8 mouse cellular contexts compared by ENCODE assay signal in the genomic region with DNA sequence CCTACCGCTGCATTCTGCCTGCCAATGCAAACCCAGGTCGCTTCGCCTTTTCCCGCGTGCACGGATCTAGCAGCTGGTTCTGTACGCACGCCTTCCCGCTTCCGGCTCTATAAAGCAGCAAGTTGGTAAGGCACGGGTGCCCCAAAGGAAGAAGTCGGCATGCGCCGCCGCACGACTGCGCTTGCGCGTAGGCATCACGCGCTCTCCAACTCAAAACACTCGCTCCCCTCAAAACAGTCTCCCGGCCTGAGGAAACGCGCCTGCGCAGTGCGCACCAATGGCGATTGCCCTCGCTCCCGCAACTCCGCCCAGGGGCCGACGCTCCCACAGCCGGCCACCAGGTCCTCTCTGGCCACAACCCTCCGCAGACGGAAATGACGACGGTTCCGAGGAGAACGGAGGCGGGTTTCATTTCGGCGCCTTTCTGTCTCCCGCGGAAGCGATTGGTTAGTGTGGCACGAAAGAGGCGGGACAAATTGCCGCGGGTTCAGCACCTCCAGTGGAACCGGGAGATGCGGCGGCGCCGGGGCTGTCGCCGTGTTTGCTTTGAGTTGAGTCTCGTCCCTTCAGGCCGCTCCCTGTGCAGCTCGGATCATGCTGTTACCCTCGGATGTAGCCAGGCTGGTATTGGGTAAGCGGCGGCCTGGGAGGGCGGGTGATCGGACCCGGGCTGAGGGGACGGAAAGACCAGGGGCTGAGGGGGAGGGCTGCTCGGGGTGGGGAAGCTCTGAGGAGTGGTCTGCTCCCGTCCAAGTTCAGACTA. TPM values are rescaled to one million over a fixed set of nuclear protein-coding genes. Genes with fewer than 3 reads are reported as not detected.
DNase-seq lines count a peak whose midpoint lies in the region; ATAC-seq and TF ChIP-seq lines count a peak whose summit lies in the region.

A gene (minus strand): TSS at position 183 of the 763 bp plus-strand sequence.
A gene (plus strand): TSS at position 490 of the 763 bp plus-strand sequence.

- H3K4me3 ChIP-seq in G1E (ENCODE audit: low read depth, low read length), result peak within 1 kb of the TSS; percentile 89
- H3K4me3 ChIP-seq in forebrain, embryonic 16.5 days (replicated peaks; ENCODE audit: low read length), result peak within 1 kb of the TSS; percentile 87
- peak within 1 kb of the TSS; percentile 85 for H3K4me3 ChIP-seq in layer of hippocampus, adult 2 months
- peak within 1 kb of the TSS; percentile 89 for H3K4me3 ChIP-seq in lung, embryonic 14.5 days (ENCODE audit: low read depth, low read length)
- H3K4me3 ChIP-seq in olfactory bulb, adult 2 months (ENCODE audit: insufficient read depth, low read depth, low read length), result peak within 1 kb of the TSS; percentile 85
- H3K4me3 ChIP-seq in thymus, adult 2 months (ENCODE audit: control insufficient read depth, insufficient read depth, low read length), result peak within 1 kb of the TSS; percentile 62

- intact Hi-C loops in heart, postnatal 36 days (cut with DNase I), result loop anchor here (5.0 kb wide), 3 partner anchors 76 to 289 kb away; a partner anchor contains a TSS

- peak; percentile 92 for ATAC-seq in G1E (ENCODE audit: extremely low read depth, insufficient number of reproducible peaks, low FRiP score, poor library complexity, severe bottlenecking)
- peak; percentile 99 for ATAC-seq in forebrain, embryonic 16.5 days
- ATAC-seq in lung, embryonic 14.5 days (ENCODE audit: insufficient read depth), result peak; percentile 99

- H3K4me2 ChIP-seq in forebrain, embryonic 16.5 days (ENCODE audit: low read length), result peak within 1 kb of the TSS; percentile 98
- peak within 1 kb of the TSS; percentile 78 for H3K4me2 ChIP-seq in lung, embryonic 14.5 days

- no peaks in the 10 kb centered on the region for H3K27me3 ChIP-seq in G1E (ENCODE audit: insufficient read depth, low read length)
- no peaks in the 10 kb centered on the region for H3K27me3 ChIP-seq in forebrain, embryonic 16.5 days (replicated peaks; ENCODE audit: control insufficient read depth, insufficient read depth, low read length)
- H3K27me3 ChIP-seq in lung, embryonic 14.5 days (ENCODE audit: insufficient read depth, low read length), result no peaks in the 10 kb centered on the region
- H3K27me3 ChIP-seq in thymus, adult 2 months (ENCODE audit: control insufficient read depth, insufficient read depth, low read length), result no peaks in the 10 kb centered on the region

- WGBS in forebrain, embryonic 16.5 days, result under 1% methylated on average over 69 of the region's 69 CpGs
- WGBS in lung, embryonic 14.5 days, result under 1% methylated on average over 69 of the region's 69 CpGs
- WGBS in olfactory bulb, adult 2 months, result under 1% methylated on average over 69 of the region's 69 CpGs
- under 1% methylated on average over 69 of the region's 69 CpGs for WGBS in thymus, adult 2 months

- H3K9me3 ChIP-seq in G1E (replicated peaks), result no peaks in the 10 kb centered on the region
- H3K9me3 ChIP-seq in forebrain, embryonic 16.5 days (ENCODE audit: control insufficient read depth, low read length), result no peaks in the 10 kb centered on the region
- no peaks in the 10 kb centered on the region for H3K9me3 ChIP-seq in lung, embryonic 14.5 days (ENCODE audit: low read depth, low read length)

- peak within 1 kb of the TSS; percentile 83 for H3K9ac ChIP-seq in forebrain, embryonic 16.5 days (replicated peaks; ENCODE audit: low read depth, low read length)
- peak within 1 kb of the TSS; percentile 81 for H3K9ac ChIP-seq in lung, embryonic 14.5 days

- peaks cover 22% of the 10 kb centered on the region for H3K36me3 ChIP-seq in G1E (replicated peaks)
- H3K36me3 ChIP-seq in forebrain, embryonic 16.5 days (ENCODE audit: control insufficient read depth, insufficient read depth), result peaks cover 2% of the 10 kb centered on the region; the same call in 1 of the 2 replicates
- H3K36me3 ChIP-seq in lung, embryonic 14.5 days (ENCODE audit: insufficient read depth), result peaks cover 4% of the 10 kb centered on the region; the same call in 1 of the 2 replicates
- no peaks in the 10 kb centered on the region for H3K36me3 ChIP-seq in thymus, adult 2 months (ENCODE audit: control insufficient read depth, insufficient read depth, low read length)

- peak within 1 kb of the TSS; percentile 91 for H3K27ac ChIP-seq in forebrain, embryonic 16.5 days (ENCODE audit: low read length)
- H3K27ac ChIP-seq in layer of hippocampus, adult 2 months, result peak within 1 kb of the TSS; percentile 89
- H3K27ac ChIP-seq in lung, embryonic 14.5 days (ENCODE audit: low read depth), result peak within 1 kb of the TSS; percentile 95
- peak within 1 kb of the TSS; percentile 47; the same call in 1 of the 2 replicates for H3K27ac ChIP-seq in olfactory bulb, adult 2 months (ENCODE audit: insufficient read depth, low read depth, low read length)
- peak within 1 kb of the TSS; percentile 72 for H3K27ac ChIP-seq in thymus, adult 2 months (ENCODE audit: control insufficient read depth, insufficient read depth, low read length)

- H3K4me1 ChIP-seq in G1E (ENCODE audit: insufficient read depth, low read depth, low read length), result peaks cover 30% of the 10 kb centered on the region
- peaks cover 20% of the 10 kb centered on the region for H3K4me1 ChIP-seq in forebrain, embryonic 16.5 days (replicated peaks; ENCODE audit: control insufficient read depth, insufficient read depth, low read length)
- H3K4me1 ChIP-seq in lung, embryonic 14.5 days (ENCODE audit: insufficient read depth), result peaks cover 6% of the 10 kb centered on the region; the same call in 1 of the 2 replicates
- 0 out of 2 replicates have a peak, but pooled peaks cover 2% of the 10 kb centered on the region for H3K4me1 ChIP-seq in olfactory bulb, adult 2 months (ENCODE audit: control insufficient read depth, insufficient read depth, low read length)
- peaks cover 2% of the 10 kb centered on the region for H3K4me1 ChIP-seq in thymus, adult 2 months (replicated peaks; ENCODE audit: control insufficient read depth, insufficient read depth, low read length)

- TF ChIP-seq CTCF in G1E (IDR thresholded peaks at IDR 0.05; ENCODE audit: low read depth, low read length), result no peak
- peak; percentile 69 for TF ChIP-seq CTCF in layer of hippocampus, adult 2 months (conservative IDR thresholded peaks at IDR 0.05)
- peak; percentile 49 for TF ChIP-seq CTCF in lung, embryonic 14.5 days (IDR thresholded peaks at IDR 0.05; ENCODE audit: low read depth)
- no peak for TF ChIP-seq CTCF in olfactory bulb, adult 2 months (IDR thresholded peaks at IDR 0.05; ENCODE audit: insufficient read depth, low read depth, low read length)
- TF ChIP-seq CTCF in thymus, adult 2 months (IDR thresholded peaks at IDR 0.05; ENCODE audit: borderline replicate concordance, control insufficient read depth, extremely low read depth, insufficient read depth, low read length, poor library complexity), result peak; percentile 61; the same call in 1 of the 2 replicates

- TF ChIP-seq POLR2A in olfactory bulb, adult 2 months (IDR thresholded peaks at IDR 0.05; ENCODE audit: insufficient read depth, low read depth, low read length), result peak; percentile 31
- peak; percentile 69 for TF ChIP-seq POLR2A in thymus, adult 2 months (IDR thresholded peaks at IDR 0.05; ENCODE audit: control insufficient read depth, extremely low read depth, insufficient read depth, low read length, poor library complexity)

- DNase-seq in G1E (ENCODE audit: low spot score), result peak; percentile 96
- peak; percentile 100 for DNase-seq in cerebellum, adult 18-20 months
- DNase-seq in heart, postnatal 36 days, result peak; percentile 98
- DNase-seq in layer of hippocampus, adult 2 months (ENCODE audit: low spot score in 2 of 2), result peak; percentile 99 to 100
- DNase-seq in lung, embryonic 14.5 days, result peak; percentile 100
- DNase-seq in thymus, adult 2 months, result peak; percentile 98

RNA-seq across cellular contexts. Expression of the first gene that starts in this region (rescaled TPM):
- total RNA-seq in G1E (2014; fragmentation: Nextera tagmentation) (77.4 and 78.2 TPM in 2 replicates), G1E (2017) (49.0 and 51.8 TPM in 2 replicates)
- 1.1 and 1.4 TPM in 2 replicates for polyA plus RNA-seq in G1E (2012)
- 12.9 and 14.0 TPM in 2 replicates for polyA plus RNA-seq in forebrain, embryonic 16.5 days (2015; fragmentation: Nextera tagmentation; extraction: Ambion mirVana)
- 10 to 100 TPM in 1 of 2 experiments, 1 to 10 TPM in 1; 8.7 to 10.4 TPM for total RNA-seq in heart, postnatal 36 days (2021)
- 10 to 100 TPM; 18.9 to 20.5 TPM for total RNA-seq in layer of hippocampus, adult 2 months (2021)
- polyA plus RNA-seq in lung, embryonic 14.5 days (2014; fragmentation: Nextera tagmentation; extraction: Ambion mirVana), result 15.0 and 16.2 TPM in 2 replicates
- polyA plus RNA-seq in olfactory bulb, adult 2 months (2012; ENCODE audit: insufficient read depth, insufficient read length, low replicate concordance, missing spikeins), result not detected in 2 replicates
- 3.9 and 4.5 TPM in 2 replicates for polyA plus RNA-seq in thymus, adult 2 months (2012; rRNA removed)

RNA-seq across cellular contexts. Expression of the second gene that starts in this region (rescaled TPM):
- 68.5 and 70.7 TPM in 2 replicates for total RNA-seq in G1E (2014; fragmentation: Nextera tagmentation)
- 40.4 and 44.6 TPM in 2 replicates for total RNA-seq in G1E (2017)
- polyA plus RNA-seq in G1E (2012), result 1.1 and 1.7 TPM in 2 replicates
- polyA plus RNA-seq in forebrain, embryonic 16.5 days (2015; fragmentation: Nextera tagmentation; extraction: Ambion mirVana), result 12.1 and 14.1 TPM in 2 replicates
- total RNA-seq in heart, postnatal 36 days (2021), result 1 to 10 TPM; 7.0 to 8.1 TPM
- 10 to 100 TPM; 17.1 to 17.9 TPM for total RNA-seq in layer of hippocampus, adult 2 months (2021)
- polyA plus RNA-seq in lung, embryonic 14.5 days (2014; fragmentation: Nextera tagmentation; extraction: Ambion mirVana), result 26.2 and 26.3 TPM in 2 replicates
- polyA plus RNA-seq in olfactory bulb, adult 2 months (2012; ENCODE audit: insufficient read depth, insufficient read length, low replicate concordance, missing spikeins), result not detected in 2 replicates
- polyA plus RNA-seq in thymus, adult 2 months (2012; rRNA removed), result 6.2 and 6.8 TPM in 2 replicates

Comparison
In these comparisons a context has a peak if more than half of its experiments do, and no peak if none do; other contexts are left out.
1. Peak in every context shown above with its lines: DNase-seq, ATAC-seq, H3K4me3 ChIP-seq and H3K27ac ChIP-seq.
2. CTCF ChIP-seq: peak in layer of hippocampus, adult 2 months (single experiment), lung, embryonic 14.5 days (single experiment) and thymus, adult 2 months (single experiment); none in G1E (single experiment) and olfactory bulb, adult 2 months (single experiment).